Mouse (Mus musculus): ENCODE results near the gene Hlf.

Gene Hlf

DNA sequence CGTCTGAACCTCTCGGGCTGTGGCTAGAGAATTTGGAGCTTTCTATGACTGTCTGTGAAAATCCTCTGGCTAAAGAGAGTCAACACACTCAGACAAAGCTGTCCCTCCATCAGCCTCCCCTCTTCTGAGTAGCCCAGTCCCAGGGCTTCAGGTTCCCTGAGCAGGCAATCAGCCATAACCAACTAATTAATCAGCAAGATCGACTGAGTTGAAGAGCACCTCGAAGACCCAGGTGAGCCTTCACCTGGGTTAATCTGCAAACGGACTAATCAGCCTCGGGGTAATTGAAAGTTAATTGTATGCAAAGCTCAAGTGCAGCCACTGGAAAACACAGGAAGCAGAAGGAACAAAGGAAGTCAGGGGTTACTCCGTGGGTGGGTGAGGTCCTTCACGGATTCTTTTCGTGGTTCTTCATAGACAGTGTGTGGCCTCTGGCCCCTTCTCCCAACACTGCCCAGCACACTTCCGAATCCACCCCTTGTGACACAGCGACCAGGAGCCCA lies 19.9 kb downstream of the Hlf start:
- no peak for DNase-seq (ENCODE audit: low spot score in 2 of 2)

DNA sequence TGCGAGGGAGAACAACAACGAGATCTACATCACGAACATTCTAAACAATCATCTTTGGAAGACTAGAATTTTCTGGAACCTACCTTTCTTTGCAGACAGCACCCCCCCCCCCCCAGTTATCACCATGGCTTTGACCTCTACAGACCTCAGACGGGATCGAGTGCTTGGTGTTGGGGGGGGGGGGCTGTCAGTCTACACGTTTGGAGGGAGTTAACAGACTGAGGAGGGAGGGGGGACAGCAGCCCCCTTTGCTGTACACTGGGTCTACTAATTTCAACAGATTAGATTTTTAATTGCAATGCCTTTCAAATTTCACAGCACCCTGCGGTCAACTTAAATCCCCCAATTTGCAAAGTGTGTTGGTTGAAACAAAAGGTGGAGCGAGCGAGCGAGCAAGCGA lies 20.3 kb downstream of the Hlf start:
- DNase-seq (ENCODE audit: low spot score in 2 of 2) = no peak

DNA sequence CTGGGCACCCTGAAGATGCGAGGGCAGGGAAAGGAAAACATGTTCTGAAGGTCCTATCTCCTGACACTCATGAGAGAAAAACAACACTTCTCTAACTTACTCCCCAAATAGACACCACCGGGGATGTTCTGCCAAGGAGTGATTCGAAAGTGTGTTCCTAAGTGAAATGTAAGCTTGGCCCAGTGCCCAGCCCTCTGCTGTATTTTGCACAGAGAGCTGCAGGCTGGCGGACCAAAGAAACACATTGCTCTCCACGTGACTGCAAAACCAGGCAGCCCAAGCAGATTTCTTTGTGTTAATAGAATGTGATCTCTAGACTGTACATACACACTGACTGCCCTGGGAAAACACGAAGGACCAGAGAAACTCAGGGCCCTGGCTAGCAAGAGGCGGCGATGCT lies 21.1 kb downstream of the Hlf start:
- DNase-seq (ENCODE audit: low spot score in 2 of 2) = peak; percentile 91 to 93

DNA sequence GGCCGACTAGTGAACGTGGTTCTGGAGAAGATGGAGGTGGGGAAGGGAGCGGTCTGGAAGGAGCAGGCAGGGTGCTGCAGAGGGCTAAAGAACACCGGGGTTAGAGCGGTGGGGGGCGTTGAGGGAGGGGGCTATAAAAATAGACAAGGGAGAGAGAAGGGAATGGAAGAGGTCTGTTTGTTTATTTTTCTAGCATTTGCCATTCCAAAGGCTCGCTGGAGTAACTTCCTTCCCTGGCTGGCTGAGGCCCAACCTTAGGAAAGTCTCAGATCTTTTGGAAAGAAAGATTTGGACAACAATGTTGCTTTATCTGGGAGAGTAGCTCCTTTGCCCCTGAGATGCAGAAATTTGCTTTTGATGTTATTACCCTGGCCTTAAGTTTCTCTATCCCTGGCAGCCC lies 21.6 kb downstream of the Hlf start:
- no peak for DNase-seq (ENCODE audit: low spot score in 2 of 2)

DNA sequence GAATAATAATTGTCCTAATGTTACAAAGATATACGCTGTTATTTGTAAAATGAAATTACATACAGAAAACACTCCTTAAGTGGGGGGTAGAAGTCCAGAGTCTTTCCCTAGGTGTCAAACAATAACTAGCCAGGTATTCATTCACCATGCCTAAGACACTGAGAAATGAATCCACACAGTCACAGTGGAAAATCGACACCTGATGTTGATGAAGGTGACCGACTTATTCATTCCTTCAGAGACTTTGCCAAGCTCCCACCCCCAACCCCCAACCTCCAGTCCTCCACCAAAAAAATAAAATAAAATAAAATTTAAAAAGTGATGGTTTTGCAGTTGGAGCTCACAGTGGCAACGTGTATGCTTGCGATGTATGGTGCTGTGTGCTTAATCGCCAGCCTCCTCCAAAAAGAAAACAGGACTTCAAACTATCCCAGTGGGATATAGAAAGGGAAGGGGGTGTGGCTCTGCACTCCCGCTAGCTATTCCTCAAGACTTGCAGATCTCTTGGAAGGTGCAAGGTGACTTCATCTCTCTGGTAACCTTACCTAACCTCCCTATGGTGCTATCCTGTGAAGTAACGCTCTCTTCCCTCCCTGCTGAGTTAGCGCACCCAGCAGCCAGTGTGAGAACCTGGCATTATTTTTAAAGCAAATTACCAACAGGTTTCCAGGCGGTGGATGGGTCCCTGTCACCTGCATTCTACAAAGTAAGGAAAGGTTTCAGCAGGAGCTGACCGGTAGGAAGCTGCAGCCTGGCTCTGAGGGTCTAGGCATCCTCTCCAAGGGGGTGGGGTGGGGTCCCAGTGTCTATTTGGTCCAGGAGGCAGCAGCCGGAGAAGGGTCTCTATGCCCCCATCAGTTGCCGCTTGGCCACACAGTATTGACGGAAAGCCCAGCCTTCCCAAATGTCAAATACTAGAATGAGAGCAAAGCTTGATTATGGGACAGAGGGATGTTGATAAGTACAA lies 22.5 kb downstream of the Hlf start:
- DNase-seq (ENCODE audit: low spot score in 2 of 2) = no peak

DNA sequence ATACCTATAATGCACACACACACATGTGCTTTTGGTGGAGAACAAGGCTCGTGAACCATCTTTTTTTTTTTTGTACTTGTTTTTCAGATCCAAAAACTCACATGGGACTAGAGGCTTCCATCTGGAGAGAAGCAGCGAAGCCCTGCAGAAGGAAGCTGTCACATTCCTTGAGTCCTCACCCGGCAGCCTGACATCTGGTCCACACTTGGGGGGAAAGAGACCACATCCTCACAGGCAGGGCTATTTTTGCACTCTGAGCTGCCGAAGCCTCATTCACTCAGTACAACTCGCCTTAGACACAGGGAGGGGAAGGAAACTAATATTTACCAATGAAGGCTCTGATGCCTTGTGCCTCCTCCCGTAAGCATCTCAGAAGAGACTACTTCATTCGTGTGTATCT lies 25.8 kb downstream of the Hlf start:
- DNase-seq (ENCODE audit: low spot score in 2 of 2) = no peak

DNA sequence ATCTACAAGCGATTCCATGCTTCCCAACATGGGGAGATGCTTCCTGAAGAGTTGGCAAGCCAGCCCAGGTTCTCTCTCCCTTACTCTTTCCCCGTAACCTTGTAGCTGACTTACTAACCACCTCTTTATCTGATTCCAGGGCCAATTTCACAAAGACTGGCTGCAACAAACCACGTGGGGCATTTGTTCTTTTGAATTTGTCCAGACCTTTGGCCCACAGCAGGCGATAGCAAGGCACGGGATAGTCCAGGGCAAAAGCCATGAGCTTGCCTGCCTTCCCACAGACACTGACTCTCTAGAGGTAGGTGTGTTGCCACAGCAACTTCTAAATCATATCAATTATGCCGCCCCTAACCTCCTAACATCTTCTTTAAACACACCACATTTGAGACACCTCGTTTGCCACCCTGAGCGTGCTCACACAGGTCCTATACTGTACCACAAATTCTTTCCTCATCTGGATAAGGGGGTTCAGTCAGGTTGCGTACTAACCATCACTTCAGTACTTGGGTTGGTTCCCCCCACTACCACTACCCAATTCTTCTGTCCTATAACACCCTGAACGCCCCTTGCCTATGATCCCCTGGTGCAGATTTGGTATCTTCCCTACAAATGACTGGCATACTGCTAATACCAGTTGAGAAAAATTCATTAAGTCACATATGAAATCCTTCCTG lies 26.7 kb downstream of the Hlf start:
- no peak for DNase-seq (ENCODE audit: low spot score in 2 of 2)

DNA sequence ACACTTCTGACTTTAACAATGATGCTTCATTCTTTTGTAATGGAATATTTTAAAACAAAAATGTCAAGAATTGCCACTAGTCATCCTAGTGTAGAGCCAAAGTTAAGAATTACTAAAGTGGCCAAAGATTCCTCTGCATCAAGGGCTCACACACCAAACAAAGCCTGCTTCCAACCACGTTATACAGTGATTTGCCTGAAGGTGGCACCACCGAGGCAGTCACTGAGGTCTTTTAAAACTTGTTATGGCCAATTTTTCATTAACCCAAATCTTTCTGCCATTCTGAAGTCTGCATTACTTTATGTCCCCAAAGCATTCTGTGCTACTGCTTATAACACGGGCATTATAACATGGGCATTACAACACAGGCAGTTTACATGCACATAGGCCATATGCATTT lies 27.3 kb downstream of the Hlf start:
- DNase-seq (ENCODE audit: low spot score in 2 of 2) = no peak

DNA sequence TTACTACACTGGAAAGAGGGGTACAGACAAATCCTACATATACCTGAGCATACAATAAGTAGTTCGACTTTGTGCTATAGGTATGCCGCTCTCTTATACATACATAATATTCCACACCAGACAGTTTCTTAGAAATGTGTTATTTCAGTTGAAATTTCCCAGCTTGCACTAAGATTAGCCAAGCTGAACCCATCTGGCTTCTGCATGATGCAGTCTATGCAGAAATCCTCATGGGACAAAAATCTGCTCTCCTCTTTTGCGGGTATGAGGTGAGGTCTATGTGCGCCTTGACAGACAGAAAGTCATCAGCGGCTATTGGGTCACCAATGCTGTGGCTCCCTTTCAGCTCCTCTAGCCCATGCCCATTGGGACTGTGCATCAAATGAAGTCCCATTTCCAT lies 30.2 kb downstream of the Hlf start:
- DNase-seq (ENCODE audit: low spot score in 2 of 2) = no peak

DNA sequence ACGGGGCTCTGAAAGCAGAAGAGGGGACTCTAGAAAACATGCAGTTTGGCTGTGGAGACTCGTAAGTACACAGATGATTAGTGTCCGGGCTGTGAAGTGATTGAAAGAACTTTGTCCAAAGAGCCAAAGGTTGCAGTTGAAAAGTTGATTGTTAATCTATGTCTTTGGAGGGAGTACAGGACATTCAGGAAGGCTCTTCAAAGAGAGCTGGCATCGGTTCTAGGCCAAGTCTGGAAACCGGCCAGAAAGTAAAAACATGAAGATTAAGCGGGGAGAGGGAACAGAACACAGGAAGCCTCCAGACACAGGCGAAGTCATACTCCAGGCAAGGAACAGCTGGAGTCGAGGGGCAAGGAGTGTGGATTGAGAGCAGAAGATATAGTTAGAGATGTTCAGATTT lies 32.6 kb downstream of the Hlf start:
- DNase-seq (ENCODE audit: low spot score in 2 of 2) = no peak

DNA sequence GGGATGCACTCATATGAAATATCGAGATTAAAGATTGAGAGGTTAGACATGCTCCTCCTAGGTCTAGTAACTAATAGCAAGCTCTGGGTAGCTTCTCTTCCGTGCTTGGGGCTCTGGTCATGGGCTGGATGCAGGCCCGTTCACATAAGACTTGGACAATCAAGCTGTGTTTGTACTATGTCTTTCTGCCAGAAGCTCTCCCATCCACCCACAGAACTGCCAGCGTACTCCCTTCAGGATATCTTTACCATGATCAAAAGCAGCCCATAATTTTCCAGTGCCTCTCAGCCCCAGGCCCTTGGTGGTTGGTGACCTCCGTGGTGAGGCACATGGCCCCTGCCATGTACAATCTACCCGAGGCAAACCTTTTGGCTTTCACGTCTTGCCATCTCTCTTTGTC lies 33.3 kb downstream of the Hlf start:
- DNase-seq (ENCODE audit: low spot score in 2 of 2) = no peak

DNA sequence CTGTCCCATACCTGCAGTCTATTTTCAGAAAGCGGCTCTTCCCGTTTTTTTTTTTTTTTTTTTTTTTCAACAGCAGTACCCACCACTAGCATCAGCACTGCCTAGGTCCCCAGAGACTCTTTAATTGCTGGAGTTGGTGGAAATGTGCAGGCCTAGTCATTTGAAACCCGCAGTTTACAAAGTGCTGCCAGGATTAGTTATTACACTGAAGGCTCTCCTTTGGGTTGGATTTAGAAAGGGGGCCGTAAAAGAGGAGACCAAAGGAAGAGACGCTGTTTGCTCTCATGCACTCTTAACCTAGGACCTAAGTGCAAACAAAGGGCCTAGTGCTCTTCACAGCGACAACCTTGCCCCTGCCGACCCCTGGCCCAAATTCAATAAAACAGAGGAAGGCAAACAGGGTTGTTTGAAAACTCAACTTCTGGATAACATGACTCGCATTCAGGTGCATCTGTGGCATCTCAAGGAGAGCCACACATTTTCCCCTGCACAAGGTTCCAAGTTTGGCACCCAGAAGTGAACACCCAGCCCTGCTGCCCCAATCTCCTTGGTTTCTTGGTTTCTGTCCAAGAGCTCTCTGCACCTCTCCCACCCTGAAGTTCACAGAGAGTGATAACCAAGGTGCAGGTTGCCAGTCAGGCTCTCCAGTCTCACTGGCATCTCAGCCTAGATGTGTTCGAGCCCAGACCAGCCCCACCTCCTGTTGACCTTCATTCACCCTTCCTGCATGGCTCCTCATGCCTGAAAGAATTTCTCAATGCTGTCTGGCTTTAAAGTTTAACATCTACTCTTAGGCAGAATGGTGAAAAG lies 34.0 kb downstream of the Hlf start:
- no peak for DNase-seq (ENCODE audit: low spot score in 2 of 2)

DNA sequence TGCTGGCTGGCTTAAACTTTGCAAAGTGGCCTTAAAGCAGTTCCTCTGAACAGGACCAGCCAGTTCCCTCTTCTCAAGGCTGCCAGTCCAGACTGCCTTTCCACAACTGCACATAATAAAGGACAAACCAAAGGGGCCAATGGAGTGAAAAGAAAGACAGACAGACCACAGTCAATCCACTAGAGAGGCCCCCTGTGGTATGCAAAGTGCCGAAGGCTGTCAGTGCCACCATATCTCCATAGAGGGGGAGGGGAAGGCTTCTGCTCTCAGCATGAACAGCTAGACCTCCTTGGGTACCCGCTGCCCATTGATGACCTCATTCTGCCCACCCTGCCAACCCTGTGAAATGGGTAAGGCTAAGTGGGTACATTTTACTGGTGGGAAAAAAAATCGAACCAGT lies 34.7 kb downstream of the Hlf start:
- no peak for DNase-seq (ENCODE audit: low spot score in 2 of 2)

DNA sequence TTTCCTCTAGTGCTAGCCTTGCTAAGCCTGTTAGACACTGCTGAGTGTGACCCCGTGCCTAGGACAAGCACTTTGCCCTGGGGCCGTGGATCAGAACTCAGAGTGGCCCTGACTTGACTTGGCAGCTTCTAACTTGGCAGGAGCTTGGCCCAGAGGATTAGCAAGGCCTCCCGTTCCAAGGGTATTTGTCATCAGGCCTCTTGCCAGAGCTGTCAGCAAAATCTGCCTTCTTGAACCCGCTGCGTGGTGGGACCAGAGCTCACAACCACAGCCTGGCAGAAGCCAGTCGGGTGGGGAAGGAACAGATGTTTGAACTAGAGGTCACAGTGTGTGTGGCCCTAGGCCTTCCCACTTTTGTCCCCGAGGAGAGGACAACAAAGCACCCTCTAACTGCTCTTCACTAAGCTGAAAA lies 35.4 kb downstream of the Hlf start:
- DNase-seq (ENCODE audit: low spot score in 2 of 2) = no peak

DNA sequence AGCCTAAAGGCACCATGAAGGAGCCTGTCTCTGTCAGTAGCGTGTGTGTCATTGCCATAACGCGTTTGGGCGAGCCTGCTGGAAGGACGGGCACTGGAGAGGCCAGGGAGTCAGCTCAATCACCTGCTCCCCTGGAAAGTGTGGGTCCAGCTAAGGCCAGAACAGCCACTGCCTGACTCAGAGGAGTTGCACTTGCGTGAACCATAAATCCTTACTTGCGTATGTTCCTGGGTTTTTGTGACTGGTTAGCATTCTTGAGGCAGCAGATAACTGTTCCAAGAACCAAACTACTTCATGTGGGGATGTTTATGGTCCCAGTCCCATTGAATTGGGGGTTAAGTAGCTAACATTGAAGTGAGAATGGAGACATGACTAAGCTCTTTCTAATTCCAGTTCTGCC lies 38.0 kb downstream of the Hlf start:
- DNase-seq (ENCODE audit: low spot score in 2 of 2) = no peak

DNA sequence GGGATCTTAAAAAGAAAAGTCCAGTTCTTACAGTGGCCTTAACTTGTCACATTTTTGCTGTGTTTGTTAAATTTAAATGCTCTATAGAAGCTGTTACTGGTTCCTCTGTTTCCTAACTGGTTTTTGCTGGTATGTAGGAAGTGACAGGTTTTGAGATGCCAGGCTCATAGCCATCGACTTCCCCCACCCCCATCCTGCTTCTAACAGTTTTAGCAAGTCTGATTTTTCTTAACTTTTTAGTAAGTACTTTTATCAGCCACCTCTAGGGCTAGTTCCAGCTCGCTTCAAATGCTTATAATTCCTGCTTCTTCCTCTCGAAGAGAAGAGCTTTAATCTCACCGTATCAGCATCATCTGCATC lies 40.6 kb downstream of the Hlf start:
- no peak for DNase-seq (ENCODE audit: low spot score in 2 of 2)

DNA sequence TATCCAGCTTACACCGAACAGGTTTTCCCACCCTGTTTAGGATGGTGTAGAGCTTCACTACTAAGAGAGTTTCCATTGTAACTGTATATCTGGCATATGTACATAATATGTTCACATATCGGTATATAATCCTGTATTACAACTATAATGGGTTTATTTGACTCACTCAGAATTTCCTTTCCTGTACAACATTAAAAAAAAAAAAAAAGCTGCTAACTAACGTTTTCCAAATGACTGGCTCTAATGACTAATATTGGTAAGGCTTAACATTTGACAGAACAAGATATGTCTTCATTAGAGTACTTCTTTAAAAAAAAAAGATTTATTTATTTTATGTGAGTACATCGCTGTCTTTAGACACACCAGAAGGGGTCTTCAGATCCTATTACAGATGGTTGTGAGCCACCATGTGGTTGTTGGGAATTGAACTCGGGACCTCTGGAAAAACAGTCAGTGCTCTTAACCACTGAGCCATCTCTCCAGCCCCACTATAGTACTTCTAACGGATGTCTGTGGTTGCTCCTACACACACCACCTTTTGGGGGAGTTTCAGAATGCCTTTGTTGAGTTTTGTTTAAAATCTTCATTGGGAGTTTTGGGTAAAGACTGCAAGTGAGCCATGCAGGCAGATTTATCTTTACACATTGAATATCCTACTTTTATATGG lies 41.1 kb downstream of the Hlf start:
- DNase-seq (ENCODE audit: low spot score in 2 of 2) = no peak

DNA sequence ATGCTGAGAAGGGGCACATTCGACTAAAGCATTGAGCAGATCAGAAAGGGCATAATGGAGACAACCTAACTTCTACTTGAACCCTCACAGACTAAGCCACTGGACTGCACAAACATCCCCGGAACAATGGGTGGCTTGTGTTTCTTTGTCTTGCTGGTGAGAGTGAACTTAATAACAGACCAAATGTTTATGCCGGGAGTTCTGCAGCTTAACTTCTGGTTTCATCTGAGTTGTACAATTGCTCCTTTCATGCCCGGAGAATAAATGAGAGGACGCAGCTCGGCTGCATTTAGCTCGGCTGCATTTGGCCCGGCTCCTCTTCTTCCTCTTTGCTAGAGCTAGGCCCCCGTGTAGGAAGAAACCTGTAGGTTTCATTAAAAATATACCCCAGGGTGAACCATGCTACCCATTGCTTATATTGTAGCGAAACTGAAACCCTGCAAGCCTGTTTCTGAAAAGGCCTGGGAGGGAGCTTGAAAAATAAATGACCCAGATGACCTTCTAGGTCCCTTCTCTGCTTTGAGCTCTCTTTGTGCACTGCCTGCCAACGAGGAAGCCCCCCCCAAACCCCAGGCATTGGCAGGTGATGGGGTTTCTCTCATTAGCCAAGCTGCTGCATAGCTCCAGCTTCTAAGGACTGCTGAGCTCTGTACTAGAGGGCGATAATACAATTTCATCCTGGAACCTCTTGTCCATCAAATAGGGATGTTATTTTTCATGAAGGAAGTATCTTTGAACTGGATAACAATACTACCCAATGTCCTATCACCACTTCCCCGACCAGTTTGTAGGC lies 42.8 kb downstream of the Hlf start:
- no peak for DNase-seq (ENCODE audit: low spot score in 2 of 2)

DNA sequence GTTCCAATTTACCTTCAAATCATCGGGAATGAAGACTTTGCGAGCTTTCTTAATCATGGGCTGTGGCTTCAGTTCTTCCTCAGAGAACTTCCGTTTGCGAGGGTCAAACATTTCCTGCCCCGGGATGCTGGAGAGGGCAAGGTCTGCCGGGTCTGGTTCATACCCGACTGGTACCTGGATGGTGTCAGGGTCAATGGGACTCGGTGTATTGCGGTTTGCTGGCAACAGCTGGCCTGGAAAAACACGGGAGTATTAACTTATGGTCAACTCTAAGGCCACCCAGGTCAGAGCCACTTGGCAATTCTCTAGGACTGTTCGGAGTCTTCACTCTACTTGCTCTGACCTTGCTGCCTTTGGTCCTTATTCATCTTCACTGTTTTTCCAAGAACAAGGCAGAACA lies 44.9 kb downstream of the Hlf start:
- no peak for DNase-seq (ENCODE audit: low spot score in 2 of 2)

DNA sequence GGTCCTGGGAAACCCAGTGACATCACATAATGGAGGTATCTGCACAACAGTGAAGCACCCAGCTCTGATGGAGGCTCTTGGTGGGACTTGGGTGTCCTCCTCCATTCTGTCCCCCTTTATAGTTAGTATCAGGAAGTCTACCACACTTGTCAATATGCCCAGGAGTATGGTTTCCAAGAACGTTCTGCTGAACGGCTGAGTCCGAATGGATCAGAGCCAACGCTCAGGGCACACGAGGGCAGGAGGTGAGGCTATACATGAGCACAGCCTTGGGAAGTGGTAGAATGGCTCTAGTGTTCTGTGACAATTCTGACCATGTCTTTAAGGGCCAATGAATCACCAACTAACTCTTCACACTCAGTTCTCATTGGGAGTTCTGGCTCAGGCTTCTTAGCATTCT lies 47.8 kb downstream of the Hlf start:
- DNase-seq (ENCODE audit: low spot score in 2 of 2) = no peak

DNA sequence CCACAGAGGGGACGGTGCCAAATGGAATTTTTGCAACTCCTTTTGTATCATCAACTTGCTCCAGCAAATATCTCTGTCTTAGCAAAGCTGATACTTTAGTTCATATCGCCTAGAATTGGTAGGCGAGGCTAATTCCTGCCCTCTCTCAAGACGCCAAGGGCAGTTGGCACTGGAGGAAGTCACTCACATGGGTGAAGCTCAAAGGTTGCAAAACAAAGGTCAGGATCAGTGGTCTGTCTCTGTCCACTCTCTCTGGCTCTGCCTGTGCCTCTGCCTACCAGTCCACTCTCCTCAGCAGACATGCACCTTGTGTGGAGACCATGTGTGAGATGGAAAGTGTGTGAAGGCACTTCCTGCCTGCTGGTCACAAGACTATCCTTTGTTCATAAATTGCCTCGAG lies 48.4 kb downstream of the Hlf start:
- DNase-seq (ENCODE audit: low spot score in 2 of 2) = no peak
